Mouse (Mus musculus): Measurements from ENCODE around the gene Nt5m. TPM values are rescaled to one million over a fixed set of nuclear protein-coding genes. Genes with fewer than 3 reads are reported as not detected.

The Nt5m gene
- polyA plus RNA-seq, 1 experiment from 2014 or later, result 39.4 TPM

DNA sequence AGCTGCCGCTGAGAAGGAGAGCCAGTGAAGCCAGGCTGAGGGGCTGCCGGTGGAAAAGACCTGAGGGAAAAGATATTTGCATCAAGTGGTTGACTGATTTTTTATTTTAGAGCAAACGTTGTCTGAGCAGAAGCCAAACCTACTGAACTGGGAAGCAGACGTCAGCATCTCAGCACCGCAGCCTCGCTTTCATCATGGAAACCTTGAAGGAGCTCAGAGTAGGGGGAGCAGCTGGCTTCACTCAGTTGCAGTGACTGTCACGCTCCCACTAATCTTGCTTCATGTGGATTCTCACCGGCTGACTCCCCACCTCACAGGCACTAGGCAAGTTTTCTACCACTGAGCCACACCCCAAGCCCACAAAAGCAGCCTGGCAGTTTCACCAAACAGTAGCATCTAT is 56.1 kb downstream of the Nt5m start:
- Histone ChIP-seq H3K27me3 (ENCODE audit: insufficient read depth, poor library complexity, severe bottlenecking) (no peaks in the 10 kb centered on the region), H3K27ac (peak overlapping the region; percentile 52; the same call in 1 of the 2 replicates), H3K4me3 (no peak overlapping the region), H3K9me3 (no peaks in the 10 kb centered on the region), H3K4me1 (peaks cover 62% of the 10 kb centered on the region), H3K36me3 (no peaks in the 10 kb centered on the region)
- WGBS, result 43% methylated on average over 8 of the region's 8 CpGs
- DNase-seq (ENCODE audit: low spot score), result no peak

DNA sequence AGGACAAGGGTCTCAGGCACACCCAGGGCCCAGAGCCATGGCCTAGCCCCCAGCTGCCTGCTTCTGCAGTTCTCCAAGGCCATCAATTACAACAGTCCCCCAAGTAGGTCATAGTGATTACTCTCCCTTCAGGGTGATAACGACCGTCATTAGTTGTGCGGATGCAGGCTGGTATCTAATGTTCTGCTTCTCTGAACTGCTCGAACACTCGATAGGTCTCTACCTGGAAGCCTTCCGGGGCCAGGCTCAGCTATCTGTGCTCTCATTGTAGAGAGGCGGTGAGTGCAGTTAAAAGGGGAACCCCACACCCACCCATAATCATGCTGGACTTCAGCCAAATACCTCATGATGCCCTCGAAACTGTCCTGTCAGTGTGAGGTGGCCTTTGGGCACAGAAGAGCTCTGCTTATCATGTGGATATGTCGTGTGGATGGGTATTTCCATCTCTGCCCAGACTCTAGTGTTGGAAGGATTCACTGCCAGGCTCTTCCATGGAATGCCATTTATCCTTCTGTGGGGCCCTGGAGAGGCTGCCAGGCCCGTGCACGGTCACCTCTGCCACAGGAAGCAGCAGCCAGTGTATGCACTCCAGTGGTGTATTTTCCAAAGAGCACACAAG is 58.8 kb downstream of the Nt5m start:
- 54% methylated on average over 11 of the region's 11 CpGs for WGBS
- Histone ChIP-seq H3K27me3 (ENCODE audit: insufficient read depth, poor library complexity, severe bottlenecking) (no peaks in the 10 kb centered on the region), H3K9me3 (no peaks in the 10 kb centered on the region), H3K36me3 (no peaks in the 10 kb centered on the region), H3K27ac (peak overlapping the region; percentile 64), H3K4me3 (no peak overlapping the region), H3K4me1 (peaks cover 76% of the 10 kb centered on the region)
- DNase-seq (ENCODE audit: low spot score), result no peak

DNA sequence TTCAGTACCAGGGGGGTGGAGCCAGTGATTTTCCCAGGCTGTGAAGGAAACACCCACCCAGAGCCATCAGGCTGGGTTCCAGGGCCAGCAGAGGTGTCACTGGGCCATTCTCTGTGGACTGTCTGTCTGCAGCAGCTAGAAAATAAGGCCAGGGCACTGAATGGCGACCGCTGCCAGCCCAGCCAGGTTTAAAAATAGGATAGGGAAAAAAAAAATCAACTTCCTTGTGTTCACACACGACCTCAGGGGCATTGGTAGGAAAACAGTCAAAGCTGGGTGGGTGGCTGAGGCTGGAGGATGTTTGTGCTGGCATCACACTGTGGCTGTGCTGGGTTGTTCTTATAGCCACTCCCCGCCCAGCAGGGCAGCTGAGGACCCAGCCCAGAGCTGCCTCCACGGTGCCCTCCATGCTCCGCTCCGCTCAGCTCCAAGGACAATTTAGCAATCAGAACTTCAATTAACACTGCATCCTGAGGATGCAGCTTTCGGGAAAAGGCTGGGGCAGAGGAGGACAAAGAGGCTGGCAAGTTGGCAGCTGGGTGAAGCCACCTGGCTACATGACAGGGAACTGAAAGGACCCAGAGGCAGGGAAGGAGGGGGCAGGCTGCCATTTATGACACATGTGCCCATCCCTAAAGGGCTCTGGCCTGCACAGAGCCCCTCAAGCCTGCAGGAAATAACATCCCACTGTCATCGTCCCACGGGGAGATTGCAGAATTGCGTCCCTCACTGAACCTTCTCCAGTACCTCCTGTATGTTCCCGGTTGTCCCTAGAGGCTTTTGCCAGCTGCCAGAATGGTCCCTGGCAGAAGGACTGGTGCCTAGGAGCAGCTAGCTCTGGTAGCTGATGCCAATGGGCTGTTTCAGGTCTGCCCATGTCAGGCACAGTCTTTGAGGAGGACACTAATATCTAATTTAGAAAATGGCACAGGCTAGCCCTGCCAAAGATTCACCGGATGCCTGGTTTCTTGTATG is 60.8 kb downstream of the Nt5m start:
- H3K9me3 ChIP-seq, result no peaks in the 10 kb centered on the region
- peaks cover 59% of the 10 kb centered on the region for H3K4me1 ChIP-seq
- 42% methylated on average over 13 of the region's 13 CpGs for WGBS
- H3K36me3 ChIP-seq, result no peaks in the 10 kb centered on the region
- H3K27ac ChIP-seq, result peak overlapping the region; percentile 68
- no peak for DNase-seq (ENCODE audit: low spot score)
- H3K27me3 ChIP-seq (ENCODE audit: insufficient read depth, poor library complexity, severe bottlenecking), result no peaks in the 10 kb centered on the region
- H3K4me3 ChIP-seq, result no peak overlapping the region

DNA sequence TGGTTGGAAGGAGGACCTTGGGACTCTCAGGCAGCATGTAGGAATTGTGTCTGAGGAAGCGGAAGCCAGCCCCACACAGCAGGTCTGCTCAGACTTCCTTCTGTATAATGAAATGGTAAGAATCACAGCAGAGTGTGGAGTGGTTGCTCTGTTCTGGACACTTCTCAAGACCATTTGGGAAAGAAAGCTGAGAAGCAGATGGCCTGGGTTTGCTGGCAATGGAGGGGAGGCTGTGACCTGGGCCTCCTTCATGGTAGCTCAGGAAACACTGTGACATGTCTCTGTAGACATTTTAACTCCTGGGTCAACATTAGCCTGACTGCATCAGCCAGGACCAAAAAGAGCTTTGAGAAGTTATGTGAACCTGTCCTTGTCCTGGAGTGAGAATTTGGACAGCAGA is 61.7 kb downstream of the Nt5m start:
- Histone ChIP-seq H3K4me1 (peaks cover 51% of the 10 kb centered on the region), H3K27ac (peak overlapping the region; percentile 36; the same call in 1 of the 2 replicates), H3K9me3 (no peaks in the 10 kb centered on the region), H3K27me3 (ENCODE audit: insufficient read depth, poor library complexity, severe bottlenecking) (no peaks in the 10 kb centered on the region), H3K36me3 (no peaks in the 10 kb centered on the region), H3K4me3 (no peak overlapping the region)
- 93% methylated on average over 1 of the region's 1 CpGs for WGBS
- DNase-seq (ENCODE audit: low spot score), result no peak

DNA sequence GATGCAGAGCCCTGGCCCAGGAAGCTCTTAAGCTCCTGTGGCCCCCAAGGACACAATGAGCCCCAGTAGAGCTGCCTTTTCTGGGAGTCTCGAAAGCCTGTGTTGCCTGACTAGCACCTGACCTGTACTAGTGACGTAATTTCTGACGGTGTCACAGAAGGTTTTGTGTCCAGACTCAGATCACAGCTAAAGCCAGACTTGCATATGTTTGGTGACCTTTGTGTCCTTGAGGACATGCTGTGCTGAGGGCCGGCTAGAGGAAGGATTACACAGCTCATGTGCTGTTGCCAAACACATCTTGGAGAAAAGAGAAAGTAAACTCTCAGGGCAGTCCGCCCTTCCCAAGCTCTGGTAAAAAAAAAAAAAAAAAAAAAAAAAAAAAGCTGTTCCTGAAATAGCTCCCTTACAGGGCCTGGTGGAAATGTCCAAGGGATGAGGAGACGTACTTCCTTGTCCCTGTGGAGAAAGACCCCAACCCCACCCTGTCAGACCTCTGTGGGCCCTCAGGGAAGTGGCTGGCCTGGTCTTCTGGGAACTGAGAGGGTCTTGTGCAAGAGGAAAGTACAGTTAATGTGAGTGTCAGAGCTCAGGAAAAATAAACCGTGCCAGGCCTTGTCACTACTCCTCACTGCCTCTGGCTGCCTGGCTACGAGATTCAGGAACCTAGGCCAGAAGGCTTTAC is 62.9 kb downstream of the Nt5m start:
- no peaks in the 10 kb centered on the region for H3K36me3 ChIP-seq
- H3K27me3 ChIP-seq (ENCODE audit: insufficient read depth, poor library complexity, severe bottlenecking), result no peaks in the 10 kb centered on the region
- H3K4me1 ChIP-seq, result peaks cover 46% of the 10 kb centered on the region
- no peak overlapping the region for H3K4me3 ChIP-seq
- H3K27ac ChIP-seq, result peak overlapping the region; percentile 81
- WGBS, result 50% methylated on average over 8 of the region's 8 CpGs
- no peaks in the 10 kb centered on the region for H3K9me3 ChIP-seq
- no peak for DNase-seq (ENCODE audit: low spot score)

DNA sequence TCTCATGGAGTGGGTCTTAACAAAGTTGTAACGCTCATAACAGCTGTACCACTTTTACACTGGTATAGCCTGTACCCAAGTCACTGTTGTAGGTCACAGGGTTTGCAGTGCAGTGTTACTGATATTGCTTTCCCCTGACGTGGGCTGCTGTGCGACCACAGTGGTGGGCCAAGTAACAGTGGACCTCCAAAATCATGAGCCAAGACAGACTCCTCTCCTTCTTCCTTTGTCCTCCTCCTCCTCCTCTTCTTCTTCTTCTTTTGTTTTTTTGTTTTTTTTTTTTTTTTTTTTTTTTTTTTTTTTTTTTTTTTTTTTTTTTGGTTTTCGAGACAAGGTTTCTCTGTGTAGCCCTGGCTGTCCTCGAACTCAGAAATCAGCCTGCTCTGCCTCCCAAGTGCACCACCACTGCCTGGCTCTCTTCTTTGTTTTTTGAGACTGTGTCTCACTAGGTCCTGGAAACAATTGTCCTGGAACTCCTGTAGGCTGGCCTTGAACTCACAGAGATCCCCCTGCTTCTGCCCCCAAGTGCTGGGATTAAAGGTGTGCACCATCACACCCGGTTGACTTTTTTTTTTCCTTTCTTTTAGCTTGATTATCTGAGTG is 67.4 kb downstream of the Nt5m start:
- Histone ChIP-seq H3K27ac (no peak overlapping the region), H3K4me3 (no peak overlapping the region), H3K27me3 (ENCODE audit: insufficient read depth, poor library complexity, severe bottlenecking) (no peaks in the 10 kb centered on the region), H3K4me1 (peaks cover 23% of the 10 kb centered on the region), H3K9me3 (no peaks in the 10 kb centered on the region), H3K36me3 (no peaks in the 10 kb centered on the region)
- 83% methylated on average over 6 of the region's 6 CpGs for WGBS
- no peak for DNase-seq (ENCODE audit: low spot score)

DNA sequence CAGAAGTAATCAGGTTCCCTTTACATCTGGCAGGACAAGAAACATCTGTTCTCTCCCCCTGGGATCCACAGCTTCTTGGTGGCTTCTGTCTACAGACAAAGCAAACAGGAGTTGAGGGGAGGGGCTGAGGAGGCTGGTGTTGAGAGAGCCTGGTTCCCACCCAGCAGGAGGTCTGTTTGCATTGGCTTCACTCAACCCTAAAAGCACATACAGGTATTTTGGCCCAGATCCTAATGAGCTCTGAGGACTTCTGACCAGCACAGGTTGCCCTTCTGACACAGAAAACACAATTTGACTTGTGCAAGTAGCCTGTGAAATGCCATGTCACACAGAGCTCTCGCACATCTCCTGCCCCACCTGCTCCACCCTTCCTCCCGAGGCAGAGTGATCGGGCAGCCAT is 69.2 kb downstream of the Nt5m start:
- H3K27ac ChIP-seq, result no peak overlapping the region
- DNase-seq (ENCODE audit: low spot score), result no peak
- no peaks in the 10 kb centered on the region for H3K9me3 ChIP-seq
- no peaks in the 10 kb centered on the region for H3K27me3 ChIP-seq (ENCODE audit: insufficient read depth, poor library complexity, severe bottlenecking)
- 59% methylated on average over 3 of the region's 3 CpGs for WGBS
- peaks cover 12% of the 10 kb centered on the region; the same call in 1 of the 2 replicates for H3K4me1 ChIP-seq
- no peak overlapping the region for H3K4me3 ChIP-seq
- H3K36me3 ChIP-seq, result no peaks in the 10 kb centered on the region

DNA sequence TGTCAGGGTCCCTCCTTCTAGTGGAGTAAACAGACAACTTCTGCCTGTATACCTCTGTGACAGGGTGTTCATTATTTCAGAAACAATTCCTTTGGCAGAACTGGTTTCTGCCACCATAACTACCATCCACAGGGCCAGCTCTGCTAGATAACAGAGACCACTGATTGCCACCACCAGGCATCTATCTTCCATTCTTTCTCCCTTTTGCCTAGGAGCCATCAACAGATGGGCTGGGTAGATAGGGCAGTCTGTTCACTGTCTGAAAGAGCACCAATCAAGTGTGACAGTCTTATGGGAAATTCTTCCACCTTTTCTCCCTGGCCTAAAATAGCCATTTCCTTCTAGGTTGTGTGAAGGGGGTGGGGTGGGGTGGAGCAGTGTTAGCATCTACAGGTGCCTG is 71.3 kb downstream of the Nt5m start:
- DNase-seq (ENCODE audit: low spot score), result no peak
- Histone ChIP-seq H3K27ac (no peak overlapping the region), H3K36me3 (no peaks in the 10 kb centered on the region), H3K4me3 (no peak overlapping the region), H3K4me1 (peaks cover 12% of the 10 kb centered on the region; the same call in 1 of the 2 replicates), H3K27me3 (ENCODE audit: insufficient read depth, poor library complexity, severe bottlenecking) (no peaks in the 10 kb centered on the region), H3K9me3 (no peaks in the 10 kb centered on the region)

DNA sequence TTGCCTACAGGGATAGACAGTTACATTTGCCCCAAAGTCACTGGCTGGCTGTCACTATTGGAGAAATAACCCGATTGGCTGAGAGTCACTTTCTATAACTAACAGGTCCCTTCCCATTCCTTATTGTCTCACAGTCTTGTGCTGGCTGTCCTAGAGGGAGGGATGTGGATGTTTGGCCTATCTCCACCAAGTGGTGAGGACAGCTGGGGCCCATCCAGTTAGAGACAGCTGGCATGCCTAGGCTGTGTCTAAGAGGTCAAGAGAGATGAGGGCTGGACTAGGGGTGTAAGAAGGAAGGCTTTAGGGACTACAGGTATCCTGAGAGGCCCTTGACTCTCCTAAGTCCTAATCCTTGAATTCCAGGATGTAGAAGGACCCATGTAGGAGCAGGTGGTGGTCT is 72.3 kb downstream of the Nt5m start:
- H3K36me3 ChIP-seq, result no peaks in the 10 kb centered on the region

DNA sequence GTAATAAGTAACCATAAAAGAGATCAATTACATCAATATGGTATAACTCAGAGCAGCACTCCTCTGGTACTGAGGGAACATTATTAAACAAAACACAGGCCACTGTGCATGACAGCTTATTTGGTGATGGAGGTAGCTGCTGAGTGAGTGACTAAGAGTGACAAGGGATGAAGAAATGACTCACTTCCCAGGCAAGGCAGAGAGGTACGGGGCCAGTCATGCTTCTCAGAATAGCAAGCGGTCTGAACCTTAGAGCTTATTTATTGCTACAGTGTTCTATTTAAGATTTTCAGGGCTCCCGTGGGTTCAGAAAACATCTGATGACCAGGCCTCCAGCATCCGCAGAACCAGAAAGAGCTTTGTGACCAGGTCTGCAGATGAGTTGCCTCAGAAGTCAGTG is 74.5 kb downstream of the Nt5m start:
- no peaks in the 10 kb centered on the region for H3K9me3 ChIP-seq
- WGBS, result 67% methylated on average over 4 of the region's 4 CpGs
- no peak for DNase-seq (ENCODE audit: low spot score)
- no peak overlapping the region for H3K27ac ChIP-seq
- no peak overlapping the region for H3K4me3 ChIP-seq
- no peaks in the 10 kb centered on the region for H3K36me3 ChIP-seq
- peaks cover 20% of the 10 kb centered on the region for H3K4me1 ChIP-seq
- no peaks in the 10 kb centered on the region for H3K27me3 ChIP-seq (ENCODE audit: insufficient read depth, poor library complexity, severe bottlenecking)

More for the DNA sequence above, 72.3 kb downstream of the Nt5m start:
- no peak overlapping the region for H3K27ac ChIP-seq
- 69% methylated on average over 1 of the region's 1 CpGs for WGBS
- H3K27me3 ChIP-seq (ENCODE audit: insufficient read depth, poor library complexity, severe bottlenecking), result no peaks in the 10 kb centered on the region
- no peak overlapping the region for H3K4me3 ChIP-seq
- no peaks in the 10 kb centered on the region for H3K9me3 ChIP-seq
- no peak for DNase-seq (ENCODE audit: low spot score)
- peaks cover 12% of the 10 kb centered on the region; the same call in 1 of the 2 replicates for H3K4me1 ChIP-seq

DNA sequence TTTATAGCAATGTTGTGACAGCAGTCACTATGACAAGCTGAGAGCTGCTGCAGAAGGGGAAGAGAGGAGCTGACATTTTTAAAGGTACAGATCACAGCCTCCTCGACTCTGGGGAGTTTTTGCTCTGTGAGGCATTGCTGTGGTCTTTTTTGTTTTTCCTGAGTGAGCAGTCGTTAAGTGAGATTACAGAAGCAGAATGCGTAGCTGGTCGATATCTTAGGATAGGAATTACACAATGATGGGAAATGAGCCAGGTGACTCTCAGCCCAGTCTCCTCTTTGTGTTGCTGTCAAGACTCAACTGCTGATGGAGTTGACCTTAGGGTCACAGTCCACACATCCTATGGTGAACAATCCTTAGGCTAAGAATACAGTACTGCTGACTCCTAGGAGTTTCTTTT is 78.8 kb downstream of the Nt5m start:
- H3K4me1 ChIP-seq, result peaks cover 19% of the 10 kb centered on the region
- peak overlapping the region; percentile 4; the same call in 1 of the 2 replicates for H3K27ac ChIP-seq
- H3K9me3 ChIP-seq, result no peaks in the 10 kb centered on the region
- 0 out of 2 replicates have a peak, but pooled peaks cover 3% of the 10 kb centered on the region for H3K27me3 ChIP-seq (ENCODE audit: insufficient read depth, poor library complexity, severe bottlenecking)
- 22% methylated on average over 4 of the region's 4 CpGs for WGBS
- no peak overlapping the region for H3K4me3 ChIP-seq
- H3K36me3 ChIP-seq, result no peaks in the 10 kb centered on the region
- DNase-seq (ENCODE audit: low spot score), result no peak

DNA sequence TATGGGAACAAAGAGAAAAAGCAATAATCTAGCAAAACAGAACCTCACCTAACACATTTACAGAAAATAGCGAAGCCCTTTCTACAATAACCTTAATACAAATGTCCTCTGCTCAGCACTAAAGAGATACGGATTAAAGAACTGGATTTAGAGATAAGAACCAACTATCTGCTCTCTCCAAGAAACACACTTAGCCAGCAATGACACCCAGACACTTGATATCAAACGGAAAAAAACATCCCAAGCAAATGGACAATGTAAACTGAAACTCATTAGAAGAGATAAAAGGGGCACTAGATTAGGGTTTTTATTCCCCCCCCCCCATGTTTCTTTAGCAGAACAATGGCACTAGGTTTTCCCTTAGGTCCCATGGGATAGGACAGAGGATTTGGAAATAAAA is 80.2 kb downstream of the Nt5m start:
- no peak overlapping the region for H3K4me3 ChIP-seq
- no peak overlapping the region for H3K27ac ChIP-seq
- H3K4me1 ChIP-seq, result peaks cover 21% of the 10 kb centered on the region
- DNase-seq (ENCODE audit: low spot score), result no peak
- 0 out of 2 replicates have a peak, but pooled peaks cover 3% of the 10 kb centered on the region for H3K27me3 ChIP-seq (ENCODE audit: insufficient read depth, poor library complexity, severe bottlenecking)
- WGBS, result 42% methylated on average over 3 of the region's 3 CpGs
- no peaks in the 10 kb centered on the region for H3K9me3 ChIP-seq
- no peaks in the 10 kb centered on the region for H3K36me3 ChIP-seq

All from heart, embryonic 10.5 days (tissue).